Mouse (Mus musculus) liver, embryonic 16.5 days (tissue): Measurements from ENCODE around the gene Qtrt1. TPM values are rescaled to one million over a fixed set of nuclear protein-coding genes. Genes with fewer than 3 reads are reported as not detected.

Source experiments
- ATAC-seq: fragments of 200-750 bp; cut with Nextera tagmentation; 2 replicates; pipeline ENCODE4 v1.8.0; 2017; ENCODE audit warnings: low read depth, mild to moderate bottlenecking, moderate number of reproducible peaks, moderate library complexity
- H3K27ac ChIP-seq: fragments of 300-500 bp; sonication (generic); 2 replicates; pipeline ENCODE4 v1.5.1; 2014; ENCODE audit warnings: mild to moderate bottlenecking, low read length
- H3K27me3 ChIP-seq: fragments of 300-500 bp; sonication (generic); 2 replicates; pipeline ENCODE4 v1.6.1; 2014; ENCODE audit warnings: low read depth, low read length, mixed read lengths; ENCODE audit not compliant: control insufficient read depth, insufficient read depth
- H3K36me3 ChIP-seq: fragments of 300-500 bp; sonication (generic); 2 replicates; pipeline ENCODE4 v1.6.1; 2014; ENCODE audit warnings: mild to moderate bottlenecking; ENCODE audit not compliant: control insufficient read depth, insufficient read depth
- H3K4me1 ChIP-seq: fragments of 300-500 bp; sonication (generic); 2 replicates; pipeline ENCODE4 v1.6.1; 2014; ENCODE audit warnings: low read depth, low read length, mixed read lengths; ENCODE audit not compliant: control insufficient read depth
- H3K4me2 ChIP-seq: fragments of 300-500 bp; sonication (generic); 2 replicates; pipeline ENCODE4 v1.6.1; 2014; ENCODE audit warnings: low read depth, low read length, mixed read lengths
- H3K4me3 ChIP-seq: fragments of 300-500 bp; sonication (generic); 2 replicates; pipeline ENCODE4 v1.5.1; 2014; ENCODE audit warnings: low read depth, mild to moderate bottlenecking, low read length
- H3K9ac ChIP-seq: fragments of 300-500 bp; sonication (generic); 2 replicates; pipeline ENCODE4 v1.6.1; 2014; ENCODE audit warnings: low read depth, low read length
- H3K9me3 ChIP-seq: fragments of 300-500 bp; sonication (generic); replicated peaks from 2 replicates; pipeline ENCODE4 v1.6.1; 2016; ENCODE audit warnings: low read length; ENCODE audit not compliant: control insufficient read depth
- whole genome bisulfite sequencing: fragments of 180-500 bp; shearing (Covaris S2); extraction: QIAGEN DNeasy Blood & Tissue Kit; methylation state at CpG from one replicate; pipeline ENCODE4 v1.1.7; 2014; ENCODE audit not compliant: insufficient replicate concordance; 5-methylcytosine and 5-hydroxymethylcytosine counted together
- polyA plus RNA-seq: library from polyadenylated mRNA; unstranded; fragments of >200 nt; fragmentation: Nextera tagmentation; extraction: Ambion mirVana; gene quantifications from 2 replicates; pipeline ENCODE4 v1.2.1, GENCODE M21; 2015

Qtrt1 gene
- polyA plus RNA-seq, 1 experiment from 2014 or later: 15.8 TPM

DNA sequence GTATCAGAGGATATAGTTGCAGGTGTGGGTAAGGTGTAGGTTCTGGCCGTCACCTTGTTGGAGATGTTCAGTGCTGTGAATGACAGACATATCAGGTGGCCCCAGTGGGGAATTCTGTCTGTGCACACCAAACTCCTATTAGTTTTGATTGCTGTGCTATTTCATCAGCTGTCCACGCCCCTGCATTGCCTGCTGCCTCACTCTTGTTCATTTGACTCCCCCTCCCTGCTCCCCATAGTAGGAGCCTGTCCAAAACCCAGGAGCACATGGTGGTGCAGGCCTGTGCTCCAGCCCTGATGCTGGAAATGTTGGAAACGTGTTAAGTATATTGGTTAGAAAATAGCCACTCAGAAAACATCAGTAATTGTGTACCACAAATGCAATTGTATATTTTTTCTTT lies 27.8 kb downstream of the Qtrt1 start:
- Histone ChIP-seq H3K4me2 (no peak overlapping the region), H3K9ac (no peak overlapping the region), H3K27me3 (no peaks in the 10 kb centered on the region), H3K36me3 (no peaks in the 10 kb centered on the region), H3K9me3 (no peaks in the 10 kb centered on the region), H3K4me1 (peaks cover 29% of the 10 kb centered on the region), H3K27ac (no peak overlapping the region), H3K4me3 (no peak overlapping the region)
- WGBS: 66% methylated on average over 3 of the region's 3 CpGs
- ATAC-seq: no peak

DNA sequence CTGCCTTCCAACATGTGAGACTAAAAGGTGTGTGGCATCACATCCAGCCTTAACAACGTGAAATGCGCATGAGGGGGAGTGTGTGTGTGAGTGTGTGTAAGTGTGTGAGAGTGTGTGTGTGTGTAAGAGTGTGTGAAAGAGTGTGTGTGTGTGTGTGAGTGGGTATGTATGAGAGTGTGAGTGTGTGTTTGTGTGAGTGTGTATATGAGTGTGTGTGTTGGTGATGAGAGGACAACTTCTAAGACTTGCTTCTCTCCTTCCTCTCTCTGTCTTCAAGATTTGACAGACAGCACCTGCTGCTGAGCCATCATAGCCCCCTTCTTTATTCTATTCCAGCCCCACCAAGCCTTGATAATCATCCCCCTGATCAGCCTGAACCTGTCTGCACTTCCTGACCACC lies 28.3 kb downstream of the Qtrt1 start:
- H3K36me3 ChIP-seq: no peaks in the 10 kb centered on the region; the same call in 1 of the 2 replicates
- H3K9ac ChIP-seq: no peak overlapping the region
- H3K4me1 ChIP-seq: peaks cover 29% of the 10 kb centered on the region
- no peaks in the 10 kb centered on the region for H3K27me3 ChIP-seq
- H3K4me2 ChIP-seq: no peak overlapping the region
- no peak overlapping the region for H3K27ac ChIP-seq
- no peaks in the 10 kb centered on the region for H3K9me3 ChIP-seq
- 91% methylated on average over 2 of the region's 2 CpGs for WGBS
- H3K4me3 ChIP-seq: no peak overlapping the region
- no peak for ATAC-seq

DNA sequence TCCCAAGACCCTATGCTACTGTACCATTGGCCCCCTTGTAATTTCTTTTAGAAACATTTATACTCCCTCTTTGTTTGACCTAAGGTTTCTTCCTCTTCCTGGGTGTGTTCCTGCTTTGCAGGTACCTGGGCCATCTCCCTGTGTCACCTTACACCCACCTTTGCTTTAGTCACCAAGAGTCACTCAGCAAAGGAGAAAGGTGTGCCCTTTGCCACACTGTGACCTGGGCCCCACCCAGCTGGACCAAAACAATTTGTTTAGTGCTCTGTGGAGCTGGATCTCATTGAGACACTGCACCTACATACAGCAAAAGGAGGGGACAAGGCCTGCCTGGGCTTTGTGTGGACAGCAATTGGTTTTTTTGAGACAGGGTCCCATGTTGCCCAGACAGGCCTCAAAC lies 28.8 kb downstream of the Qtrt1 start:
- Histone ChIP-seq H3K36me3 (peaks cover 5% of the 10 kb centered on the region; the same call in 1 of the 2 replicates), H3K27me3 (no peaks in the 10 kb centered on the region), H3K4me2 (no peak overlapping the region), H3K27ac (no peak overlapping the region), H3K4me1 (peaks cover 27% of the 10 kb centered on the region), H3K9me3 (no peaks in the 10 kb centered on the region), H3K4me3 (no peak overlapping the region), H3K9ac (no peak overlapping the region)
- no peak for ATAC-seq

DNA sequence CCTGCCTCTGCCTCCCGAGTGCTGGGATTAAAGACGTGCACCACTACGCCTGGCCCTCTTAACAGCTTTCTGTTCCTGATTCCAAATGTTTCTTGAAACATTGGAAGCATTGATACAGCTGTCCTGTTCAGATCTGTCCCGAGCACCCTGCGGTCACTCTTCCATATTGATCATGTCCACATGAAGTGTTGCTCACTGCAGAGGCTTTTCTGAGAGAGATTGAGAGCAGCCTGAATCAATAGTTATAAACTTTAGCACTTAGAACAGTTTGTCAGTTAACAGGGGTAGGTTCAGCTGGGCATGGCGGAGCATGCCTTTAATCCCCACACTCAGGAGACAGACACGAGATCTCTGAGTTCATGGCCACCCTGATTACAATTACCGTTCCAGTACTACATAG lies 32.2 kb downstream of the Qtrt1 start:
- no peaks in the 10 kb centered on the region for H3K9me3 ChIP-seq
- peaks cover 4% of the 10 kb centered on the region; the same call in 1 of the 2 replicates for H3K4me1 ChIP-seq
- no peaks in the 10 kb centered on the region for H3K27me3 ChIP-seq
- no peak overlapping the region for H3K4me2 ChIP-seq
- H3K36me3 ChIP-seq: peaks cover 5% of the 10 kb centered on the region; the same call in 1 of the 2 replicates
- 79% methylated on average over 8 of the region's 8 CpGs for WGBS
- no peak overlapping the region for H3K4me3 ChIP-seq
- no peak overlapping the region for H3K27ac ChIP-seq
- ATAC-seq: no peak
- no peak overlapping the region for H3K9ac ChIP-seq

DNA sequence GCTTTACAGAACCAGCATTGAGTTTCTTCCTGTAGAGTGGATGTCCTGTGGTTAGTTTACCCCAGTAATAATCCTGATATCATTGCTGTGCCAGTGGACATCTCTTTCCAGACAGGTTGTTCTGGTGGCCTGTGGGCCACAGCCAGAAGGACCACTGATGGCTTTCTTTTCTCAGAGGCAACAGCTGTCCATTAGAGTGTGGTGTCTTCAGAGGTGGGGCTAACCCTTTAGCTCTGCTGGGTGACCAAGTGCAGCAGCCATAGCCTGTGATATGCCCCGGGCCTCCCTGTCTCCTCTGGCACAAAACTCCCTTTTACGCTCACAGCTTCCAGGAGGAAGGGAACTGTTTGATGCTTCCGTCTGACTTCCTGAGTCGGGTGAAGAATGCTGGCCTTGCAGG lies 32.9 kb downstream of the Qtrt1 start:
- 69% methylated on average over 4 of the region's 4 CpGs for WGBS
- no peak overlapping the region for H3K4me3 ChIP-seq
- no peaks in the 10 kb centered on the region; the same call in 1 of the 2 replicates for H3K4me1 ChIP-seq

DNA sequence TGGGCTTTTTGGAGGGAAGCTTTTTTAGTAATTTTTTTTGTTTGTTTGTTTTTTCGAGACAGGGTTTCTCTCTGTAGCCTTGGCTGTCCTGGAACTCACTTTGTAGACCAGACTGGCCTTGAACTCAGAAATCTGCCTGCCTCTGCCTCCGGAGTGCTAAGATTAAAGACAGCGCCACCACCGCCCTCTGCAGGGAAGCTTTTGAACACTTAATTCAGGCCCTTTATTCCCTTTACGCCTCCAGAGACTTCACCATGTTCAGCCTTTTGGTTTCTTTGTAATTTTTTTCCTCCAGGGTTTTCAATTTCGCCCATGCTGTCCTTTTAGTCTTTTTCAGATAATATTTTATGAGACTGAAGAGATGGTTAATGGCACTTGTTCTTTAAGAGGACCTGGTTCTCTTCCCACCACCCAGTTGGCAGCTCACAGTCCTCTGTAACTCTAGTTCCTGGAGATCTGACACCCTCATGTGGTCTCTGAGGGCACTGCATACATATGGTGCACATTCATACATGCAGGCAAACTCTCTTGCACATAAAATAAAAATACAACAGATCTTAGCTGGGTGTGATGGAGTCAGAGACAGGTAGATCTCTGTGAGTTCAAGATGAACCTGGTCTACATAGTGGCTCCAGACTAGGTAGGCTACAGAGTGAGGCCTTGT lies 33.6 kb downstream of the Qtrt1 start:
- 89% methylated on average over 6 of the region's 6 CpGs for WGBS
- Histone ChIP-seq H3K9me3 (no peaks in the 10 kb centered on the region), H3K4me1 (peaks cover 6% of the 10 kb centered on the region), H3K27ac (no peak overlapping the region), H3K4me2 (no peak overlapping the region), H3K27me3 (no peaks in the 10 kb centered on the region), H3K36me3 (peaks cover 5% of the 10 kb centered on the region; the same call in 1 of the 2 replicates), H3K4me3 (no peak overlapping the region), H3K9ac (no peak overlapping the region)
- no peak for ATAC-seq

More for the DNA sequence above, 32.9 kb downstream of the Qtrt1 start:
- Histone ChIP-seq H3K9ac (no peak overlapping the region), H3K36me3 (peaks cover 5% of the 10 kb centered on the region; the same call in 1 of the 2 replicates), H3K27me3 (no peaks in the 10 kb centered on the region), H3K27ac (no peak overlapping the region), H3K4me2 (no peak overlapping the region), H3K9me3 (no peaks in the 10 kb centered on the region)
- no peak for ATAC-seq

DNA sequence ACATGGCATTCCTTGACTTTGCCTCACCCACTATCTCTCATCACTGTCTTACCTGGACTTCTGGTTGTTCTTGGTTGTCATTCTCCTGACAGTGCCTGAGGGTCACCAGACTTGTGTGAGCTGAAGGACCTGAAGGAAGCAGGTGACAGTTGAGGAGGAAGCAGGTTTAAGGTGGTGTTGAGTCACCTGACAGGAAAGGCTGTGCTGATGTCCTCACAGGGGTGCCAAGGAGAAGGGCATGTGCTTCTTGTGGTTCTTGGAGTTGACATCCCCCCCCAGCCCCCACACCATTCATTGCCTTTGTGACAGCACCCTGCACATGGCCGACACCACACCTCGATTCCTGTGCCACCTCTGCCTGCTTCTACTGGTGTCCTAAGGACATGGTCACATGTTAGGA lies 36.1 kb downstream of the Qtrt1 start:
- Histone ChIP-seq H3K4me2 (no peak overlapping the region), H3K4me1 (peaks cover 19% of the 10 kb centered on the region), H3K27ac (no peak overlapping the region), H3K9ac (no peak overlapping the region), H3K9me3 (no peaks in the 10 kb centered on the region), H3K36me3 (peaks cover 5% of the 10 kb centered on the region; the same call in 1 of the 2 replicates), H3K27me3 (no peaks in the 10 kb centered on the region), H3K4me3 (no peak overlapping the region)
- WGBS: 77% methylated on average over 2 of the region's 2 CpGs
- ATAC-seq: no peak

DNA sequence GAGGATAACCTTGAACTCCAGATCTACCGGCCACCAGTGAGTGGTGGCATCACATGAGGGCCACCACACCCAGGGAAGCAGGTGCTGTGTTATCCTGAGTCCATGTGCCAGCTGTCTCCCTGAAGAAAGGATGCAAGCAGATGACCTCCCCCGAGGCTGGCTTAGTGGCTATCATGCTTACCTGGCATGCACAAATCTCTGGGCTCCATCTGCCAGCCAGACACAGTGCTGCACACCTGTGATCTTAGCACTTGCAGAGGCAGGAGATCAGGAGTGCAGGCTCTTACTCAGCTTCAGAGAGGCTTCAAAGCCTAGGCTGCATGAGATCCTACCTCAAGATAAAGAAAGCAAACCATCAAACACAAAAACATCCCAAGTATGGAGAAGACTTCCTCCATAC lies 38.1 kb downstream of the Qtrt1 start:
- no peak overlapping the region for H3K4me2 ChIP-seq
- H3K4me3 ChIP-seq: no peak overlapping the region
- WGBS: 46% methylated on average over 2 of the region's 2 CpGs
- H3K27ac ChIP-seq: no peak overlapping the region
- H3K36me3 ChIP-seq: peaks cover 5% of the 10 kb centered on the region; the same call in 1 of the 2 replicates
- no peak for ATAC-seq
- H3K9ac ChIP-seq: no peak overlapping the region
- H3K4me1 ChIP-seq: peaks cover 20% of the 10 kb centered on the region
- H3K27me3 ChIP-seq: no peaks in the 10 kb centered on the region
- no peaks in the 10 kb centered on the region for H3K9me3 ChIP-seq

DNA sequence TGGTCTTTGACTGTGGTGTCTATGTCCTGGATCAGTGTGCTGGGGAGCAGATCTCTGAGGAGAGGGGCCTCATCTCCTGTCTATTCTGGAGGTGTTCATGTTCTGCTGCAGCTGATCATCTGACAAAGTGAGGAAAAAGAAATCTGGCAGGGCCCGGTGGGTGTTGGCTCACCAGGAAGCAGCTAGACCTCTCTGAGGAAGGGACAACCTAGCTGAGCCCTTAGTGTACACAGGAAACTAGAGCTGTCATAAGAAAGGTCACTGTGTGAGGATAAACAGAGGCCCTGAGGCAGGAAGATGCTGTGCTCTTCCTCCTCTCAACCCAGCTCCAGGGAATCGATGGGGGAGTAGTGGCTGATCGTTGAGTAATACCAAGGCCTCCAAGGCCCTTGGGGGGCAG lies 38.6 kb downstream of the Qtrt1 start:
- Histone ChIP-seq H3K9me3 (no peaks in the 10 kb centered on the region), H3K27ac (no peak overlapping the region; the same call in 1 of the 2 replicates), H3K4me1 (peaks cover 25% of the 10 kb centered on the region), H3K27me3 (no peaks in the 10 kb centered on the region), H3K36me3 (peaks cover 2% of the 10 kb centered on the region; the same call in 1 of the 2 replicates), H3K9ac (no peak overlapping the region), H3K4me3 (no peak overlapping the region), H3K4me2 (no peak overlapping the region)
- 40% methylated on average over 3 of the region's 3 CpGs for WGBS
- no peak for ATAC-seq
